Mouse (Mus musculus): ENCODE measurements around the gene Rad51b.

The Rad51b gene

GRCm38 (mm10) chr12:79330571-79330970, 33.5 kb downstream of the Rad51b start:
- no peak for DNase-seq (ENCODE audit: low read depth, low spot score)

- no peak for DNase-seq (ENCODE audit: low read depth, low spot score)
Observed at GRCm38 (mm10) chr12:79331722-79332121, 34.6 kb downstream of the Rad51b start.

GRCm38 (mm10) chr12:79338791-79339190, 41.7 kb downstream of the Rad51b start:
- DNase-seq (ENCODE audit: low read depth, low spot score): no peak

DNA sequence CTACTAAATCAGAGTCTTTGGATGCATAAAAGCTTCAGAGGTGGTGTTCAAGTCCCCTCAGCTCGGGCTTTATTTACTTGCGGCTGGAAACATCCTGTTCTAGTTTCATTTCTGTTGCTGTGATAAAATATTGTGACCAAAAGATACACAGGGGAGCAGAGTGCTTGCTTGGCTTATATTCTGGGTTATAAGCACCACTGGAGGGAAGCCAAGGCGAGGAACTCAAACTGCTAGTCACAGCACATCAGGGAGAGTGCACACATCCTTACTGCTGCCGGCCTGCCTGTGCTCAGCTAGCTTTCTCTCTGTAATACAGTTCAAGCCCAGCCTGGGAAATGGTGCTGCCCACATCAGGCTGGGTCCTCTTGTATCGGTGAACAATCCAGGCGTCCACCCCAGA, 43.4 kb downstream of the Rad51b start:
- DNase-seq (ENCODE audit: low read depth, low spot score): no peak

GRCm38 (mm10) chr12:79341291-79341845, 44.3 kb downstream of the Rad51b start:
- DNase-seq (ENCODE audit: low read depth, low spot score): no peak

DNA sequence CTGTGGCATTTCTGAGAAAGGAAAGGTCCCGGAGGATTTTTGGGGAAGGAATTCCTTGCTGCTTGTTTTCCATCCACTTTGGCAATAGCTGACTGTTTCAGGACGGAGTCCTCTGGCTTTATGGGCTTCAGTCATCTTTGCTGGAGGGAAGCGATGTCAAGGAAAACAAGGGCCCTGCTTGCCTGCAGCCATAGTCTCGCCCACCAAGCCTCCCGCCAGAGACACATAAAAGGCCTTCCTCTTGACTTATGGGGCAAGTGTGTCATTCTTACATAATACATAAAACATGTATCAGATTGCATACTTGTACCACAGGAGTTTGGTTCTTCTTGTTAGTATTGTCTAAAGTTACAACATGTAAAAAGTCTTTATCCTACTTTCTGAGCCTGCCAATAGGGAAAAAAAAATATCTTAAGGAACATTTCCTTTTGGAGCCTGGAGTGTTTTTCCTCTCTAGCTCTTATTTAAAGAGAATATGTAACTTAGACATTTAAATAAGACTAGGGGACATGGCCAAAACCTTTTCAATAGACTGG, 49.2 kb downstream of the Rad51b start:
- no peak for DNase-seq (ENCODE audit: low read depth, low spot score)

DNA sequence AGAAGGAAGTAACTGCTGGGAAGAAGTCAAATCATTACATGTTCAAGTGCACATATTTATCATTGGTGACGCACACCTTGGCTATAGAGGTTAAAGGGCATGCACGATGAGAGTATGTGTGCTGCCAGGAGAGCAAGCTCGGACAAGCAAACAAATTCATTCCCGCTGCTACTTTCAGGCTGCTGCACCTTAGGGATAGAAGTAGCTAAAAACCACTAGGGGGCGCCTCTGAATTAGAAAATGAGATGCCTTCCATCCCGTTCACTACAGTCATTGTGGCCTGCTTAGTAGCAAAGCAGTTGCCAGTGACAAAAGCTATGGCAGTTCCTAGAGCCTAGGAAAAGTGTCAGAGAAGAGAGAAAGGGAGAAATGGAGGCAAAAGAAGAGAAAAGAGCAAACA, 50.6 kb downstream of the Rad51b start:
- DNase-seq (ENCODE audit: low read depth, low spot score): peak; percentile 67

DNA sequence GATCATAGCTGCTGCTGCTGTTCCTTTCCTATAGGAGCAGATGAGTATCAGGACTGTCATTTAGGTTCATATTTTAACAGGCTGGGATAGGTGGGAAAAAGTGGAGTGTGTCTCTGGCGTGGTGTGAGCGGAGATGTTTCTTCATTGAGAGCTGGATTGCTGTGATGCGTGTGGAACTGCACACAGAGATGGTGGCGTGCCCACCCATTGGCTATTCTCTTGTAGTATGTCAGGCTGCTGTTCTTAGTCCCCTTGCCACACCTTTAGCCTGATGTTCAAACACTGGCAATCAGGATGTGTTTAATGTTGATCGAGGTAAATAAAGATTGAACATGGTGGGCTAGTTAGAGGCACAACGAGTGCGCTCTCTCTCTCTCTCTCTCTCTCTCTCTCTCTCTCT, 54.4 kb downstream of the Rad51b start:
- no peak for DNase-seq (ENCODE audit: low read depth, low spot score)

DNA sequence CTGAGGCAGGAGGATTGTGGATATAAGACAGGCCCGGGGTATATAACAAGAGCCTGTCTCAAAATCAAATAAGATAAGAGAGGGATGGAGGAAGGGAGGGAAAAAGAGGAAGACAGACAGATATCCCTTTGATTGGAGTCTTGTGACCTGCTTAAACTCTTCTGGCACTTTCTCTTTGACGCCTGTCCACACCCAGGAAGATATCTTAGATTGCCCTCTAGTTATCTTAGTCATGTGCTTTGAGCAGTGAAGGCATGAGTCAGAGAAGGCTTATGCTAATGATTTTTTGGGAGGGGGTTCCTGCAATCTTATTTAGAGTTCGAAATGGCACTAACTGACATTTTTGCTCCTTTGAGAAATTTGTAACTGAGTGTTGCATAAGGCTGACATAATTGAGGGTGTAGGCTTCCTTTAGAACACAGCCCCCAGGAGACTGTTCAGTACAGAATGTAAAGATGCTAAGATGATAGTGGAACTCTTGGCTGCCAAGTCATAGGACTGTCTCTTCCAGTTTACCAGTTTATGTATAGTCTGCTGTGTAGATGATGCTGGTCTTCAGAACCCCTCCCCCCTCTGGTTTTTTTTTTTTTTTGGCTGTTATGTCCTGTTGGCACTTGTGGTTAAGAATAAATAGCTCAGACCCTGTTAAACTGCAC, 55.1 kb downstream of the Rad51b start:
- peak; percentile 17 for DNase-seq (ENCODE audit: low read depth, low spot score)

GRCm38 (mm10) chr12:79352742-79353114, 55.6 kb downstream of the Rad51b start:
- DNase-seq (ENCODE audit: low read depth, low spot score): no peak

DNA sequence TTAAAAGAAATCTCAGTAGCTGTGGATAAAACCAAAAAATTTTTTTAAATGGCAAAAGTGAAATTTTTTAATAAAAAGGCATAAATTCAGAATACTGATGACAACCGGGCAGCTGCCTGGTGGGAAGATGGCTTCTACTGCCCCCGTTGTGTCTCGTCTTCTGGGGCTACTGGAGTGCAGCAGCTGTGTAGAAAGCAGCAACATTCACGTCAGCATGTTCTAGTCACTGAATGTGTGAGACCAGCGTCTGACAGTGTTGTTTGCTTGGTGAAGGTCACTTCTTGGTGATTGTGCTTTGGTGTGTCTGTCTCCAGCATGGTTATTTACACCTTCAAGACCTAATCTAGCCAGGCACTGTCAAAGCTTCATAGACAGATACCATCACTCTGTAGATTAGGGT, 56.3 kb downstream of the Rad51b start:
- DNase-seq (ENCODE audit: low read depth, low spot score): no peak

- DNase-seq (ENCODE audit: low read depth, low spot score): no peak
Observed at GRCm38 (mm10) chr12:79354621-79355020, 57.5 kb downstream of the Rad51b start.

DNA sequence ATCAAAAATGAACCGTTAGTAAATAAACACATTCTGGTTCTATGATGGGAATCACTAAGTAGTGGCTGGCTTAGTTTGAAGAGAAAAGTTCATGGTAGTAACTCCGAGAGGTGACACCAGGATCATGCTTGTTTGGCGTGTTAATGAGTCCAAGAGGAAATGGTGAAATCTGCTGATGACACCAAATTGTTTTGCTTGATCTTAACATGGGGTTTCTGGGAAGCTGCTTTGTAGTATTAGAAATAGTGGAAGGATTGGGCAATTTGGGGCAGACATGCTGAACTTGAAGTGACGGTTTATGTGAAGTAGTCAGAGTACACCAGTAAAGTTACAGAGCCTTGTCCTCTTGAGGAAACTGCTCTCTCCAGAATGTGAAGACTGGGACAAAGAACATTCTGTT, 59.1 kb downstream of the Rad51b start:
- DNase-seq (ENCODE audit: low read depth, low spot score): no peak

DNA sequence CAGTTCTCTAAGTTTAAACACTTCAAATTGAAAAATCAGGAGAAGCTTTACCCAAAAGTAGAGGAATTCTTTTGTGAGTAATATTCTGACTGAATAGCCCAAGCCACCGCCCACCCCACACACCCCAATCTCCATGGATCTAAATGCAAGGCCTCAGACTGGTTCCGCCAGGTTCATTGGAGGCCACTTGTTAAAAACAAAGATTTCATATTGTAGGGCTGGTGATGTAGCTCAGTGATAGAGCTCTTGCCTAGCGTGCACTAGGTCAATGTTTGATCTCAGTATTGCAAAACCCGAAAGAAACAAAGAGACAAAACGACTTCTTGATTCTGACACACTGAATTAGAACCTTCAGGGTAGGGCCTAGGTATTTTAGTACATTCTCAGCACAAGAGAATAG, 60.5 kb downstream of the Rad51b start:
- DNase-seq (ENCODE audit: low read depth, low spot score): no peak

DNA sequence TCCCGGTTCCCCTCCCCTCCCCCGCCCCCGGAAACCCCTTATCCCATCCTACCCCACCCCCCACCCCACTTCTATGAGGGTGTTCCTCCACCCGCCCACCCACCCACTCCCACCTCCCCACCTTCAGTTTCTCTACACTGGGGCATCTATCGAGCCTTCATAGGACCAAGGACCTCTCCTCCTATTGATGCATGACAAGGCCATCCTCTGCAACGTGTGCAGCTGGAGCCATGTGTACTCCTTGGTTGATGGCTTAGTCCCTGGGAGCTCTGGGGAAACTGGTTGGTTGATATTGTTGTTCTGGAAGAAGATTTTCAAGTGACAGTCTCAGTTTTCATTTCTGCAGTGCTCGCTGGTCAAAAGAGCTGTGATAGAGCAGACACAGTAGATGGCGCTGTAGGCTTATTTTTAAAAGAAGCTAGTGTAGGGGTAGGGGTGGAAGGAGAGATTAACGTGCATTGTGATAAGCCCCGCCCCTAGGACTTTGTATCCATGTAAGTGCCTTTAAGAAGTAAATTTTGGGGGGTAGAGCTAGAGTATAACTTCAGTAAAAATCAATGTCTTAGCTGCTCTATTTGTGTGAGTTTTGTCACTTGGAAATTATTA, 61.6 kb downstream of the Rad51b start:
- DNase-seq (ENCODE audit: low read depth, low spot score): peak; percentile 46

- DNase-seq (ENCODE audit: low read depth, low spot score): no peak
Observed at GRCm38 (mm10) chr12:79359404-79359803, 62.3 kb downstream of the Rad51b start.

DNA sequence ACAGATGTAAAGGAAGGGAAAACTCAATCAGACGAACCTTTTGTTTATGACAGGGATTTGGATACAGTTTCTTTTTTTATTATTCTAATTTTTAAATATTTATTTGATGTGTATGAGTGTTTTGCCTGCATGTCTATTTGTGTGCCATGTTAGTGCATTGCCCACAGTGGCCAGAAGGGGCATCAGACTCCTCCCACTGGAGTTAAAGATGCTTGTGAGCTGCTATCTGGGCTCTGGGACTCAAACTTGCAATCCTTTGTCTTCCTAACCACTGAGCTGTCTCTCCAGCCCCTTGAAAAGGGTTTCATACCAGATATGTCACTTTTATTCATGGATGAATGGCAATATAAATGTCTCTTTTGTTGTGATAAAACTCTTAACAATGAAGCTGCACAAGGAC, 65.1 kb downstream of the Rad51b start:
- no peak for DNase-seq (ENCODE audit: low read depth, low spot score)

DNA sequence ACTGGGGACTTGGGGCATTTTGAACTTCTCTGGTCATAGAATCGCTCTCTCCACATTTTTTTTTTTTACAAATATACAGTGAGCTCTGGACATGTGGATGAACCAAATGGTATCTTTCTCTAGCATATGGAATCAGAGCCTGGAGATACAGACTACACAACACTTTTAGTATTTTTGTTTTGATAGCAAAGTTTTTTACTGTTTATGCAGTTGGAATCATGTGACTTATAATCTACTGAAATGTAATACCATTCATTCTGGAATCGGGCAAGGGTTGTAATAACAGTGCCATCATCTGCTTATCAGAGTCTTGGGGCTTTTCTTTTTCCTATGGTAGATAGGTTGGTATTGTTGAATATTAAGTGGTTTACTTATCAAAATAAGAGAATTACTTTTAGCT, 67.2 kb downstream of the Rad51b start:
- no peak for DNase-seq (ENCODE audit: low read depth, low spot score)

DNA sequence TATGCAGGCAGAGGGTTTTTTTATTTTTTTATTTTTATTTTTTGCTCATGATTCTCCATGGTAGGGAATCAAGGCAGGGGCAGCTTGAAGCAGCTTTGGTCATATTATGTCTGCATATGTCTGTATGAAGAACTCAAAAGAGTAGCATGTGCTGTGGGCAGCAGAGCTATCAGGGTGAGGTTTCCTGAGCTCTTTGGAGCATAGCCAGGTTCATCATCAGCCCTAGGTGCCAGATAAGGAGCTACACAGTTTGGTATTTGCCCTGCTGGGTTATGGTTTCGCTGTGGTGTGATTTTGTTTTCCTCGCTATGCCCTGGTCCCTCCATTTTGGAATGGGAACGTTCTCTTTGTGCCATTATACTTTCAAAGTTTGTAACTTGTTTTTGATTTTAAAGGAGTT, 71.7 kb downstream of the Rad51b start:
- no peak for DNase-seq (ENCODE audit: low read depth, low spot score)

DNA sequence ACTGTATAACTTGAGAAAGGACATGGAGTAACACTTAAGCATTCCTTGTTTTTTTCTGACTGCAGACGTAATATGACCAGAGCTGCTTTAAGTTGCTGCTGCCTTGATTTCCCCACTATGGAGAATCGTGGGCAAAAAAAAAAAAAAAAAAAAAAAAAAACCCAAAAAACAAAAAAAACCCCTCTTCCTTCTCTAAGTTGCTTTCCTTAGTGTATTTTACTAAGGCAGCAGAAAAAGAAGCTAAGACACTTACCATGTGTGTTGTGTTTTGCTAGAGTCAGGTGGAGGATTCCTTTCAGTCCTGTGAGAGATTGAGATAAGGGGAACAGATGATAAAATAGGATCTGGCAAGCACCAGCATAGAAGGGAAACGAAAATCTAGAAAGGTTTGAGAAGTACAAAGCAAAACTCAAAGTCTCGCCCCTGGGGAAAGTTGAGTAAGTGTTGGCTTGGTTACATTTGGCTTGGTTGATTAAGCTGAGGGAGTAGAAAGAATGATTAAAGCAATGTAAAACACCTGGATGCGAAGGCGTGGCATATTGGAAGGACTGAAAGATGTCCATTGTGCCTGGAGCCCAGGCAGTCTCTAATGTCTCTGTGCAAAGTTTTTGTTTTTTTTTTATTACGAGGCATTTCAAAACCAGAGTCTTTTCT, 72.6 kb downstream of the Rad51b start:
- DNase-seq (ENCODE audit: low read depth, low spot score): no peak

- no peak for DNase-seq (ENCODE audit: low read depth, low spot score)
Observed at GRCm38 (mm10) chr12:79372697-79373096, 75.6 kb downstream of the Rad51b start.

- DNase-seq (ENCODE audit: low read depth, low spot score): no peak
Observed at GRCm38 (mm10) chr12:79377378-79377777, 80.3 kb downstream of the Rad51b start.

DNA sequence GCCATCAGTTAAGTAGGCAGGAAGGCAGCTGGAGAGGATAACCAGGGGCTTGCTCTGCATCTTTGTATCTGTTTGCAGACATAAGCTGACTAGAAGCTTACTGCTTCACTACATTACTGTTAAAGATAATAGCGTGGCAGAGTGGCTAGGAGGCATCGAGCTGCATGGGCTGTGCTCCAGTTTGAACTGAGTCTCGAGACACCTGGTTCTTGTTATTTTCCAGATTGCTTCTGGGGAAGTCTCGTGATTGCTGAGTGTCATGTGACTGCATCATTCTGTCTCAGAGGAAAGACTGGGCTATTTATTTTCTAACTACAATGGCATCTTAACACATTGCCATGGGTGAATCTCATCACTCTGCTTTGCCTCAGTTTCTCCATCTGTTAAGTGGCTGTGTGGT, 80.8 kb downstream of the Rad51b start:
- DNase-seq (ENCODE audit: low read depth, low spot score): no peak

Measured in telencephalon, adult 2 months (tissue).